Mouse (Mus musculus) bone marrow macrophage, adult 2 months (primary cell): ENCODE results near the gene Cog4.

Experiments
- CTCF ChIP-seq: IDR thresholded peaks from 2 replicates; pipeline ENCODE4 v1.5.1; 2012; ENCODE audit warnings: low read depth, mild to moderate bottlenecking, low read length, moderate library complexity
- POLR2A ChIP-seq: IDR thresholded peaks from 2 replicates; pipeline ENCODE4 v1.6.1; 2012; ENCODE audit warnings: mild to moderate bottlenecking, low read depth, low read length, borderline replicate concordance

- TF ChIP-seq CTCF: no peak
- TF ChIP-seq POLR2A: no peak
These were observed 75.3 kb downstream of the Cog4 start for GRCm38 (mm10) chr8:110921492-110922230.
